Mouse (Mus musculus) heart, adult 11 months (tissue): ENCODE results near the gene Rhbdf2.
"Not testable (repeated sequence)": the region's sequence is repeated elsewhere in the genome, so short reads cannot be mapped to it uniquely, and the experiment has no call there.

Source experiments
- DNase-seq: peaks from one replicate; pipeline ENCODE4 v3.0.0; 2022

Rhbdf2 gene

GRCm38 (mm10) chr11:116626299-116627071 lies at the start of gene Rhbdf2:
Rhbdf2 (minus strand) TSS chr11:116627019.
- peak; percentile 91 for DNase-seq

- DNase-seq = no peak
These were observed 49.6 kb upstream of the Rhbdf2 start for GRCm38 (mm10) chr11:116676175-116676976.

- peak; percentile 96 for DNase-seq
These were observed 48.6 kb upstream of the Rhbdf2 start for GRCm38 (mm10) chr11:116675429-116675828.

- DNase-seq = peak; percentile 92
These were observed 48.0 kb upstream of the Rhbdf2 start for GRCm38 (mm10) chr11:116674616-116675379.

- DNase-seq = no peak
These were observed 46.6 kb upstream of the Rhbdf2 start for GRCm38 (mm10) chr11:116673410-116673809.

GRCm38 (mm10) chr11:116672595-116672994 lies 45.8 kb upstream of the Rhbdf2 start:
- peak; percentile 86 for DNase-seq

GRCm38 (mm10) chr11:116671845-116672434 lies 45.1 kb upstream of the Rhbdf2 start:
- DNase-seq = peak; percentile 93

GRCm38 (mm10) chr11:116671112-116671844 lies 44.5 kb upstream of the Rhbdf2 start:
- peak; percentile 99 for DNase-seq

- DNase-seq = no peak
These were observed 43.6 kb upstream of the Rhbdf2 start for GRCm38 (mm10) chr11:116670386-116670785.

GRCm38 (mm10) chr11:116669787-116670365 lies 43.1 kb upstream of the Rhbdf2 start:
- DNase-seq = no peak

- DNase-seq = peak; percentile 90
These were observed 42.5 kb upstream of the Rhbdf2 start for GRCm38 (mm10) chr11:116669316-116669715.

GRCm38 (mm10) chr11:116668839-116669238 lies 42.0 kb upstream of the Rhbdf2 start:
- peak; percentile 89 for DNase-seq

GRCm38 (mm10) chr11:116668381-116668825 lies 41.6 kb upstream of the Rhbdf2 start:
- DNase-seq = peak; percentile 93

GRCm38 (mm10) chr11:116667930-116668329 lies 41.1 kb upstream of the Rhbdf2 start:
- peak; percentile 94 for DNase-seq

GRCm38 (mm10) chr11:116667012-116667411 lies 40.2 kb upstream of the Rhbdf2 start:
- DNase-seq = not testable (repeated sequence)

- DNase-seq = peak; percentile 97
These were observed 39.7 kb upstream of the Rhbdf2 start for GRCm38 (mm10) chr11:116666566-116666965.

- DNase-seq = peak; percentile 90
These were observed 38.5 kb upstream of the Rhbdf2 start for GRCm38 (mm10) chr11:116665289-116665688.

GRCm38 (mm10) chr11:116661948-116662377 lies 35.1 kb upstream of the Rhbdf2 start:
- no peak for DNase-seq

- peak; percentile 91 for DNase-seq
These were observed 34.6 kb upstream of the Rhbdf2 start for GRCm38 (mm10) chr11:116661291-116661947.

- peak; percentile 87 for DNase-seq
These were observed 33.4 kb upstream of the Rhbdf2 start for GRCm38 (mm10) chr11:116660181-116660580.
